Mouse (Mus musculus) heart, postnatal 25 days (tissue): ENCODE results near the gene Efna1. TPM values are rescaled to one million over a fixed set of nuclear protein-coding genes. Genes with fewer than 3 reads are reported as not detected.

ENCODE experiments used
- DNase-seq: peaks from one replicate; pipeline ENCODE4 v3.0.0; 2022; ENCODE audit warnings: low spot score
- intact Hi-C: fragments of 180-260 bp; cut with DNase I; formaldehyde crosslinking; loops from one replicate; pipeline ENCODE4 v1.15.1; 2025
- total RNA-seq, 2 experiments: library from RNA; stranded (reverse); gene quantifications; 2 replicates each; pipeline ENCODE4 v1.2.3; 2021

Gene Efna1
- total RNA-seq, 2 experiments from 2014 or later, result 29.4 to 33.5 TPM

DNA sequence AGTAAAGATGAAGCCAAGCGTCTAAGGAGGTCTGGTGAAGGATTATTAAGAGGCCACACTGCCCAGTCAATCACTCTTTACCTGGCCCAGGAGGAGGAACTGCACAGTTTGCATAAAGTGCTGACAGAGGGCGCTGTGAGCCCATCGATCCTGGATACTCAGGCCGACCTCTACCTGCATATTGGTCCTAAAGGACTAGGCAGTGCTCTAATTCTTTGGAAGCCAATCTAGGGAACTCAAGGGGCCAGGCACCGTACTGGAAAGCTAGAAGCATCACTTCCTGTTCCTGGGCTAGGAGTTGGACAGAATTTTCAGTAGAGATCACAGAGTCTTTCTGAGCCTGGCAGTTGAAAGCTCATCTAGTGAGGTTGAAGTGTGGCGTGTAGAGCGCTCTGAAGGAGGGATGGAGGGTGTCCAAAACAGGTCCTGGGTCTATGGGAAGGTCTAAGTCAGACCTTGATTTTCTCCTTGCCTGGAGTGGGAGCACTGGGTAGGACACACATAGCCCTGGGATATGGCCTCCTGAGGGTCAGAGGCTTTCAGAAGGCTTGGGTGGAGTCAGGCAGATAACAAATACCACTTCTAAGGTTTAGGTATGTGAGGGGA is 30.4 kb downstream of the Efna1 start:
- intact Hi-C loops, result loop anchor here (1.0 to 2.0 kb wide), 3 partner anchors 16 to 58 kb away; no protein-coding TSS in a partner anchor
- DNase-seq, result no peak

DNA sequence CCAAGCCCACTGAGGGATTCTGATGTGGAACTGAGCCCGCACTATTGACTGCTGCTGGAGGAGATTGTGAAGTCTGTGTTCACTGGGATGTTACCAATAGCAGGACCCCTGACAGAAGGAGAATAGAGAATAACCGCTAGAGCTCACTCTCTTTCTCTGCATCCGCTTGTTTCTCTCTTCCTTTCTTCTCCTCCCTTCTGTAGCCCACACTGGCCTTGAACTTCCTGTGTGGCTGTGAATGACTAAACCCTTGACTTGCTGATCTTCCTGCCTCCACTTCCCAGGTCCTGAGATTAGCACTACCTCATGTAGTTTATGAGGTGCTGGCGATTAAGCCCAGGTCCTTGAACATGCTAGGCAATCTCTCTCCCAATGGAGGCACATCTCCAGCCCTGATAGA is 33.5 kb downstream of the Efna1 start:
- intact Hi-C loops, result no loop called here
- DNase-seq, result no peak

DNA sequence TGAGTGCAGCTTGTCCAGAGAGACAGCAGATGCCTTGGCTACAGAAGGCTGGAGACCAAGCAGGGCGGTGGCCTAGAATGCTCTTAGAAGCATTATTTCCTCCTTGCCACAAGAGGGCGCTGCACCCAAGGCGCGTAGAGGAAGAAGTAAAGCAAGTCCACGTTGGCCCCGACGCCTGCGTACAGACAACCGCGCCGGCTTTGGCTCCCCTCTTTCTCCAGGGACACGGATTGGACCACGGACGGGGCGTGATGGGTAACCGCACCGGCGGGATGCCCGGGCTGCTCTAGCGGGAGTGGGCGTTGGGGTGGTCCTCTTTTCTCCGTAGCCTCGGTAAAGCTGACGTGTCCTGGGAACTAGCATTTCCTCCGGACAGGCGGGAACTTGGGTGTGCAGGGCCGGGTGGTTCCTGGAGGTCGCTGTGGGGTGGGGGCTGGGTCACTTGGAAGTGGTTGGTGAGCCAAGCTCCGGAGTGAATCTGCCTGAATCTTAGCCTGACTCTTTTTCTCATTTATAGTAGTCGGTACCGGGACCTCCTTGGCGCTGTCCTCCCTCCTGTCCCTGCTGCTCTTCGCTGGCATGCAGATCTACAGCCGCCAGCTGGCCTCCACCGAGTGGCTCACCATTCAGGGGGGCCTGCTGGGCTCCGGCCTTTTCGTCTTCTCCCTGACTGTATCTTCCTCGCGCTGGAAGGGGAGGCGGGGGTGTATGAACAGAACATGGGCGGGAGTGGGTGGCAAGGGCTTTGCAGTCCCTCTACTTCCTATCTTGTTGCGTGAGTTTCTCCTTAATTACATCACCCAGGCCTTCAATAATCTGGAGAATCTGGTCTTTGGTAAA is 34.5 kb downstream of the Efna1 start, which contains the start of gene Trim46:
Gene Trim46 (minus strand): TSS at position 49 of the 840 bp plus-strand sequence.
- intact Hi-C loops, result no loop called here

DNA sequence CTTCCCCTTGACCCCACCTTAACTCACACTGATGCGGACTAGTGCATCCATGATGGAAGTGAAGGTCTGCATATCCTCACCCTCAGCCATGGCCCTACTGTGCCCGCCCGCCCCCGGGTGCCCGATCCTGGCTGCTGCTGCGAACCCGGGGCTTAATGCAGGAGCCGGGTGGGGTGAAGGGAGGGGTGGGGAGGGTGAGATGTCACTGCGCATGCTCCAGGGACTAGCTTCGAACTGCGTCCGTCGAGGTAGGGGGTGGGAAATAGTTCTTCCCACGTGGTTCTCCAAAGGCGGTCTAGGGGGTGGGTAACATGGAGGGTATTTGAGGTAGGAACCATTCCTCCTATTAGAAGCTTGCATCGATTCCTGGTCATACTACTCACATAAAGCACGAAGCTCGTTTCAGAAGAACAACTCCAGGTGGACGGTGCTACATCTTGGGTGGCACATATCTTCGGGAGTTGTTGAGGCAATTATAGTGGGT is 35.2 kb downstream of the Efna1 start, which contains the start of gene Krtcap2:
Gene Krtcap2 (plus strand): TSS at position 279 of the 484 bp plus-strand sequence.
- no peak for DNase-seq
- intact Hi-C loops, result no loop called here

More for the DNA sequence above, 34.5 kb downstream of the Efna1 start, which contains the start of gene Trim46:
- DNase-seq, result peak; percentile 83

DNA sequence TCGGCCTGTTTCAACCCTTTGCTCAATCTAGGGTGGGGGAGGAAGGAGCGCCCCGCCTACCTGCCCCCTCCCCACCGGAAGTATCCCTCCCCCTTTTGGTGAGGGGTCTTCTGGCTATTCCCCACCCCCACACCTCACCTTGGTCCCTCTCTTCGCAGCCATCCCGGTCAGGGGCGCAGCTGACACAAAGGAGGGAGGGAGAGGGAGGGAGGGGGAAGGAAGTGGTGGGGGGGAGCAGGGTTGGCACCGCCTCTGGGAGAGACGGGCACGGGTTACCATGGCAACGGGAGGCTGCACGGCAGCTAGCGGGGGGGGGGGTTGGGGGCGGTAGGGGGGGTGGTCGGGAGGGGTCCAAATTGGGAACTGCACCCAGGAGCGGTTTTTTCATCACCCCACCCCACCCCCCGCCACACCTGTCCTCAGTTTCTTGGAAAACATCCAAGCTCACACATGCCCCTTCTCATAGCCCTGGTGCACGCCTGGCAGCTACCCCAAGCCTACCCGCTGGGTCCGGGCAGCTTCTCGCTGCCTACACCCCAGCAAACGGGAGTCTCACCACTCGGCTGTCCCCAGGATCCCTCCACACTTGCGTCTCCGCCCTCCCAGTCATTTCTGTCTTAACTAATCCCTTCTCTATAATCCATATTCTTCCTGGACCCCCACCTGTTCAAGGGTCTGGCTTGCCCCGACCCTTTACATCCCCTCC is 35.8 kb downstream of the Efna1 start:
- DNase-seq, result no peak
- intact Hi-C loops, result no loop called here

DNA sequence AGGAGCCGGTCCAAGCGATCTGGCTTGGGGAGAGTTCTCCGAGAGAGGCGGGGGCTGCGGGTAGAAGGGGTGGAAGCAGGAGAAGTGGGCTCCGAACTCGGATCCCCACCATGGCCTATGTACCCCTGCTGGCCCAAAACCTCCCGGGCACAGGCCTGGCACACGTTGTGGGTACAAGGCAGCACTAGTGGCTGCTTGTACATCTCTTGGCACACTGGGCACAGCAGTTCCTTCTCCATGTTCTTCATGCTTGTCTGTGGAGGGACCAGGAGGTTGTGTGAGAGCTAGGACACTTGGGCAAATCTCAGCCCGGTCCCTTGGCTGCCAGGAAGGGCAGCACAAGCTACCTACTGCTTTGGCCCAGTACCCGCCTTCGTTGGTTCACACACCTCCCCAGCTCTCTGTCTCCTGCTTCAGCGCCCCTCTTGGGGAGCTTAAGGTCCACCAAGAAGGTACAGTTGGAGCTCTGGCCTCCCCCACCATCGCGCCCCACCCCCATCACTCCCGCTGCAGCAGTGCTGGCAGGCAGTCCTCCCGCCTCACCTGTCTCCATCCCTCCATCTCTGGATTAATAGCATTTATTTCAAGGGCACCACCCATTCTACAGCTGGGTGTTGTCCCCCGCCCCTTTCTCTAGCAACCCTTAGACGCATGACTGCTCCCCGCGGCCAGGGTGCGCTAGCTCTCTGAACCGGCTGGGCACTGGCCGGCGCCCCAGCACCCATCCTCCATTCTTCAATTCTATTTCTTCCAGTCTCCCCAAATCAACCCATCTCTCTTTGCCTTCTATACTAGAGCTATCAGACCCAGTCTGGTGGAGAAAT is 36.6 kb downstream of the Efna1 start:
- DNase-seq, result no peak
- intact Hi-C loops, result no loop called here

DNA sequence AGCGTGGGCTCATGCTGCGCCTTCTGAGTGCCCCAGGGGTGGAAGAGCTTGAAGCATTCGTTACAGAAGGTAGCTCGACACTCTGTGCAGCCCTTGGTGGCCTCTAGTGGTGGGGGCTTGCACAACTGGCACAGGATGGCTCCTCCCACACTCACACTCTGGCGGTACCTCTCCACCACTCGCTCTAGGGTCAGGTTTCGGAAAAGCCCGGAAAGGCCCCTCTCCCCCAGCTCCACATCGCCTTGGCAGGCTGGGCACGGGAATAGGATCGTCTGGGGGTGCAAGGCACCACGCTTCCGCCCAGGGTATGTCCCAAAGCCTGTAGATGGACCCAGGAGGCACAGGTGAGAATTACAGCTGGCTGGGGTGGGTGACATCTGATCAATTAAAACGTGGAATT is 37.3 kb downstream of the Efna1 start:
- intact Hi-C loops, result no loop called here
- no peak for DNase-seq

DNA sequence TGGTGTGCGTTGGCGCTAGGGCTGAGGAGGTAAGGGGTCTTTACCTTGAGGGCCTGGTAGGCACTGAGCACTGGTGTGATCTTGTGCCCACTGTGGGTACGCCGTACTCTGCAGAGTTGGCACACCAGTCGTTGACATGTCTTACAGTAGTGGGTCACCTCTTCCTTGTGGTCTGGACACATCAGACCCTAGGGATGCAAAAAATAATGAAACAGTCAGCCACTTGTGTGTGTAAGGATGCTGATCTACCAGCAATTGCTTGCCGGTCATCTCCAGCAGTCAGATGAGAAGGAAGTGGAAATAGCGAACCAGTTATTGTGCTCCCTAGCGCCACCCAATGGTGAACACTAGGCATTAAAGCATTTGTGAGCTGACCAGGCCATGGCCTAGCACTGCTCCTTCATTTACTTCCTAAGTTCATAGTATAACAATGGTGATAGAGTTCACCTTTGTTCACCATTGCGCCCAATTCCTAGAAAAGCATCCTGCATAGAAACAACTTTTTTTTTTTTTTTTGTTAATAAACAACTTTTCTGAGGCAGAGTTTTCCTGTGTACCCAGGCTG is 38.5 kb downstream of the Efna1 start:
- intact Hi-C loops, result no loop called here
- no peak for DNase-seq

DNA sequence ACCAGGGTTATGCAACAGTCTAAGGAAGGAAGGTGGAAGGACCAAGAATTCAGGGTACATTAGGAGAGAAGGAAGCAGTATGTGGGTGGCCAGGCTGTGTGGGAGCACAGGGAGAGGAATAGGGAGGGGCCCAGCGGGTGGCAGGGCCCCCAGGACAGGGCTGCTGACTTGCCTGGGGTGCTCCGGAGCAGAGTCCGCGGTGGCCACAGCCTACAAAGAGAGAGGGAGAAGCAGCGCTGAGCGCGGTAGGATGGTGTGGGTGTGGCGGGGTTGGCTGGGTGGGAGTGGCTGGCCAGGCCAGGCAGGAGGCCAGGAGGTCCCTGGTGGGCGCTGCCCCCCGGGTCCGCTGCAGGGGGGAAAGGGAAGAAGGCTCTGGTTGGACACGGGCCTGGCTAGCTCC is 42.4 kb downstream of the Efna1 start:
- intact Hi-C loops, result no loop called here
- DNase-seq, result no peak

DNA sequence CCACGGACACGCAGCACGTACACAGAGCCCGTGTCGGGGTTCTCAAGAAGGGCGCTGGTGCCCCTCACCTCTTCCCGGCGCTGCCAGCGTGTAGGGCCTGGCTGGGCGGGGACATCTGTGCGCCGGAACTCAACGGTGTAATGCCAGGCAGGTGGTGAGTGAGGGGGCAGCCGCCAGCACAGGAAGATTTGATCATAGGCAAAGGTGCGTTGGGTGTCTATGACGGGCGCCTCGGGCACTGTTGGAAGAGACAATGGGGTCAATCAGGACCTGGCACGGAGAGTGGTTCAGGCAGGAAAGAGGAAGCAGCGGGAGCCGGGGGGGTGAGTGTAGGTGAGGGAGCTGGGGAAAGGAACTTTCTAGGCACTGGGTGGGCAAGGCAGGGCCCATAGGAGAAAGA is 43.3 kb downstream of the Efna1 start:
- intact Hi-C loops, result no loop called here
- no peak for DNase-seq

DNA sequence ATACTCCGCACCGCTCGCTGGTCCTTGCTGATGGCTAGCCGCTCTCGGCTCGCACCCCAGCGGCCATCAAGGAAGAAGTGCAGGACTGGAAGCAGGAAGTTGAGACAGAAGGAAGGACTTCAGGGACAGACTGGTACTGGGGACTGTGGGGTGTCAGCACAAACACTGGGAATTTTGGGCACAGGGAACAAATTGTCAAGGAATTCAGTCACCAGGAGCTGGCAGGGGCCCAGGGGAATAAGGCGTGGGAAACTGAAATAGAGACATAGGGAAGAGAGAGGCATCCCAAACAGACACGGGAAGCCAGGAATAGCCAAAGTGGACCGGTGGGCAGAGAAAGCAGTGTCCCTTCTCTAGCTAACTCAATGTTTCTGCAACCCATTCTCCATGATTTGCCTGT is 44.4 kb downstream of the Efna1 start:
- intact Hi-C loops, result no loop called here
- no peak for DNase-seq

DNA sequence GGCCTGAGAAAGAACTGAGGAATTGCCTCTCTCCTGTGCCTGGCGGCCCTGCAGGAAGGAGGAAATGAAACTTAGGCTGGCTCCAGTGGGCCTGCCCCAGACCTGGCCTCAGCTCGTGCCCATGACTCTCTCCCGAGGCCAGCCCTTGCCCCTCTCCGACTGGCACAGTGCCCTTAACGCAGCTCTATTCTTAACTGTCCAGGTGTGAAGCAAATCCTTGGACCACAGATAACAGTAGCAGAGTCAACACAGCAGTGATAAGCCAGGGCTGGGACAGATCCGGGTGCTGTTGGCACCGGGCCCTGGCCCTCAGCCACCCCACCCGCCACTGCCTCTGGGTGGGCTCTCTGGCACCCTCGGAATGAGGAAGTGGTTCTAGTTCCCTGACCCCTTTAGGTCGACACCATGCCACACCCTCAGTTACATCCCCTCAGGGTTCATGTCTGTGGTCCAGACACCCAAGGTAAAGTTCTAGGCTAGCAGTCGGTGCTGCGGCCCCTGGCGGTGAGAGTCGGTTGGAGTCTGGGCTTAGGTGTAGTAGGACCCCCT is 47.3 kb downstream of the Efna1 start:
- intact Hi-C loops, result no loop called here

DNA sequence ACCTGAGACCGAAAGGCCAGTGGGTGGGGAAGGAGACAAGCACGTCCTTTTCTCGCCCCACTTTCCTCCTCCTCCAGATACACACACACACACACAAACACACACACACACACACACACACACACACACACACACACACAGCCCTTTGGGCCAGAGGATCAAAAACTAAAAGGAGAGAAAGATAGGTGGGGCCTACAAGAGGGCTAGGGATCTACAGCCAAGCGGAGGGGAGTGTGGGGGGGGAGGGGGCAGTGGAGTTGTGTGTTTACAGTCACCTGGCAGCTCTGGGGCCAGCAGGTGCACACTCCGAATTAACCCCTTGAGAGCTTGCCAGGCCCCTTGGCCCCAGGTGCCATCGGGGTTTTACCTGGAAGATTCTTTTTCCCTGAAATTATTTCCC is 48.3 kb downstream of the Efna1 start:
- no peak for DNase-seq

More for the DNA sequence above, 47.3 kb downstream of the Efna1 start:
- no peak for DNase-seq

DNA sequence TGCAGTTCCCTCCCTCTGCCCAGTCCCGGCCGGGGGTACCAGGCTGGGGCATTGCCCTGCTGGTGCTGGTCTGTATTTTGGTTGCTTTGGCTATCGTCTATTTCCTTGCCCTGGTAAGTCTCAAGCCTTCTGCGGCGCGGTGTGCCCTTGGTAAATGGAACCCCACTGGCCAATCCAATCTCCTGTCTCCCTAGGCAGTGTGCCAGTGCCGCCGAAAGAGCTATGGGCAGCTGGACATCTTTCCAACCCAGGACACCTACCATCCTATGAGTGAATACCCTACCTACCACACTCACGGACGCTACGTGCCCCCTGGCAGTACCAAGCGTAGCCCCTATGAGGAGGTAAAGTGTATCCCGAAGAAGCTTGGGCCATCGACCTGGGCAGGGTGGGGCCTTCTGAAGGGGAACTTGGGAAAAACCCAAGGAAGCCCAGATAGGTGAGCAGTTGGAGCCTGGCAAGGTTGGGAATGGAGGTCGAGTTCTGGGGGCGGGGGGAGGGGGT is 49.1 kb downstream of the Efna1 start:
- intact Hi-C loops, result no loop called here
- DNase-seq, result no peak

More for the DNA sequence above, 48.3 kb downstream of the Efna1 start:
- intact Hi-C loops, result no loop called here

DNA sequence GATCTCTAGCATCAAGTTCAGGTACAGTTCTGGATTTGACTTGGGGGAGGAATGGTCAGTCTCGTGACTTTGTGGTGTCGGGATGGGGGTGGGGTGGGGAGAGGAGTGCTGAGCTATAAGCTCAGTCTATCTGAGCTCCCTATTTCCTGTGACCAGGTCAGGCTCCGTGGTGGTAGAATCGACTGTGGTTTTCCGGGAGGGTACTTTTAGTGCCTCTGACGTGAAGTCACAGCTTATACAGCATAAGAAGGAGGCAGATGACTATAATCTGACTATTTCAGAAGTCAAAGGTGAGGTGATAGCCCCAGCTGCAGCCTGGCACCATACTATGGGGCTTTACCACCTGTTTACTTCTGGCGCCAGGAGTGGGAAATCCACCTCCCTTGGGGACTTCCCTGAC is 49.6 kb downstream of the Efna1 start:
- intact Hi-C loops, result no loop called here
- no peak for DNase-seq

DNA sequence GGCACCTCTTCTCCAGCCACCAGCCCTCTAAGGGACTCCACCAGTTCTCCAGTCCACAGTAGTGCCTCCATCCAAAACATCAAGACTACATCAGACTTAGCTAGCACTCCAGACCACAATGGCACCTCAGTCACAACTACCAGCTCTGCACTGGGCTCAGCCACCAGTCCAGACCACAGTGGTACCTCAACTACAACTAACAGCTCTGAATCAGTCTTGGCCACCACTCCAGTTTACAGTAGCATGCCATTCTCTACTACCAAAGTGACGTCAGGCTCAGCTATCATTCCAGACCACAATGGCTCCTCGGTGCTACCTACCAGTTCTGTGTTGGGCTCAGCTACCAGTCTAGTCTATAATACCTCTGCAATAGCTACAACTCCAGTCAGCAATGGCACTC is 50.4 kb downstream of the Efna1 start:
- DNase-seq, result no peak

DNA sequence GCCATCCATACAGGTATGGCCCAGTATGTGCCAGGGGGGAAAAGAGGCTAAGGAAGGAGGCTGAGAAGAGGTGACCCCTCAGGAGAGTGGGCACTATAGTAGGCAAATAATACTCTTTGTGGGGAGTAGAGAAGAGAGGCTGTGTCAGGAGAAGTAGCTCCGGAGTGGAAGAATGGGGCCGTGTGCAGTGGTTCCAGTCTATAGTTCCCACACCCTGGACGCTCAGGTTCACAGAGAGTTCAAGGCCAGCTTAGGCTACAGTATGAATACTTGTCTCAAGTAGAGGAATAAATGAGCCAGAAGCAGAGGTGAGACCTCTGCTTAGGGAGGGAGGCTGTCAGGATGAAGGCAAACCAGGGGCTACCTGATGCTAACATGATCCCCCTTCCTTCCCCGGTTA is 51.7 kb downstream of the Efna1 start:
- intact Hi-C loops, result no loop called here
- DNase-seq, result no peak

More for the DNA sequence above, 50.4 kb downstream of the Efna1 start:
- intact Hi-C loops, result no loop called here

DNA sequence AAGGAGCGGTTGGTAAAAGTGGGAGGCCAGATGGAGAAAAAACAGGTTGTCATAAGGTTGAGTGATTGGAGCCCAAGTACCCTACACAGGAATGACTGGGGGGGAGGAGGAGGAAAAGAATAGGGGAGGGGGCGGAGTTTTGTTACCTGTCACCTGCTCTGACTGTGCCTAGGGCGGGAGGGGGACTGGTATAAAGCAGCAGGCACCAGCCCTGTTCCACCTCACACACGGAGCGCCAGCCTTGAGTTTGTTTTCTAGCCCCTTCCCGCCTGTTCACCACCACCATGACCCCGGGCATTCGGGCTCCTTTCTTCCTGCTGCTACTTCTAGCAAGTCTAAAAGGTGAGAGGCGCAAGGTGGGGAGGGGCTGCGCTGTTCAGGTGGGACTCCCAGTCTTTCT is 52.1 kb downstream of the Efna1 start, which contains the start of gene Muc1:
Gene Muc1 (plus strand): TSS at position 222 of the 400 bp plus-strand sequence.
- intact Hi-C loops, result no loop called here
- no peak for DNase-seq

DNA sequence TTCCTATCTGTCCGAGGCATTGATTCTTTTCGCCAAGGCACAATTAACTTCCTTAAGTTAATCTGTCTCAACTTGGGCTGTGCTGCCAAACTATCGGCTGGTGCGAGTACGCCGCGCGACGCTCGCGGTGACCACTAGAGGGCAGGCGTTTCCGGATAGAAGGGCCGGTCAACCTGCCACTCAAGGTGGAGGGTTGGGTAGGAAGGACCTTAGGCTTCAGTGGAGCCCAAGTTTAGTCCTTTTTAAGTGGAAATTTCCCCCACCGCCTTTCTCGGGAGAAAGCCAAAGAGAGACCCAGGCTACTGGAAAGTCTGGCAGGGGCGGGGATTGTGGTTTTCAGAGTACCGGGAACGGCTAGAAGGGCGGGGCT is 52.8 kb downstream of the Efna1 start:
- DNase-seq, result peak; percentile 76
- intact Hi-C loops, result no loop called here
